Mouse (Mus musculus) limb, embryonic 11.5 days (tissue): Measurements from ENCODE around the gene Reg4. TPM values are rescaled to one million over a fixed set of nuclear protein-coding genes. Genes with fewer than 3 reads are reported as not detected.

ENCODE experiments used
- ATAC-seq: fragments of 200-750 bp; cut with Nextera tagmentation; 2 replicates; pipeline ENCODE4 v1.8.0; 2017; ENCODE audit warnings: low read depth; ENCODE audit not compliant: insufficient number of reproducible peaks, low FRiP score, low TSS enrichment
- DNase-seq: peaks from one replicate; pipeline ENCODE4 v3.0.0-alpha.2; 2015; ENCODE audit warnings: low spot score
- H3K27ac ChIP-seq: fragments of 300-500 bp; sonication (generic); replicated peaks from 2 replicates; pipeline ENCODE4 v1.5.1; 2014; ENCODE audit warnings: low read depth, mild to moderate bottlenecking, low read length
- H3K27me3 ChIP-seq: fragments of 300-500 bp; sonication (generic); 2 replicates; pipeline ENCODE4 v1.6.1; 2014; ENCODE audit warnings: mild to moderate bottlenecking, low read length, mixed read lengths; ENCODE audit not compliant: control insufficient read depth, insufficient read depth
- H3K36me3 ChIP-seq: fragments of 300-500 bp; sonication (generic); 2 replicates; pipeline ENCODE4 v1.6.1; 2014; ENCODE audit warnings: mild to moderate bottlenecking, low read length, moderate library complexity, mixed read lengths; ENCODE audit not compliant: control insufficient read depth, insufficient read depth
- H3K4me1 ChIP-seq: fragments of 300-500 bp; sonication (generic); 2 replicates; pipeline ENCODE4 v1.6.1; 2014; ENCODE audit warnings: low read length, mixed read lengths; ENCODE audit not compliant: control insufficient read depth, insufficient read depth
- H3K4me2 ChIP-seq: fragments of 300-500 bp; sonication (generic); 2 replicates; pipeline ENCODE4 v1.6.1; 2014; ENCODE audit warnings: low read depth, mild to moderate bottlenecking, moderate library complexity; ENCODE audit not compliant: severe bottlenecking
- H3K4me3 ChIP-seq: fragments of 300-500 bp; sonication (generic); 2 replicates; pipeline ENCODE4 v1.5.1; 2014; ENCODE audit warnings: low read depth, low read length
- H3K9ac ChIP-seq: fragments of 300-500 bp; sonication (generic); 2 replicates; pipeline ENCODE4 v1.6.1; 2014; ENCODE audit warnings: mild to moderate bottlenecking, low read length
- H3K9me3 ChIP-seq: fragments of 300-500 bp; sonication (generic); 2 replicates; pipeline ENCODE4 v1.6.1; 2016; ENCODE audit warnings: low read length; ENCODE audit not compliant: control insufficient read depth
- WGBS: fragments of 180-500 bp; shearing (Covaris S2); extraction: QIAGEN DNeasy Blood & Tissue Kit; methylation state at CpG from one replicate; pipeline ENCODE4 v1.1.7; 2014; 5-methylcytosine and 5-hydroxymethylcytosine counted together
- polyA plus RNA-seq: library from polyadenylated mRNA; unstranded; fragments of >200 nt; fragmentation: Nextera tagmentation; extraction: Ambion mirVana; gene quantifications from 2 replicates; pipeline ENCODE4 v1.2.1, GENCODE M21; 2014

The Reg4 gene
- polyA plus RNA-seq, 1 experiment from 2014 or later, result not detected

DNA sequence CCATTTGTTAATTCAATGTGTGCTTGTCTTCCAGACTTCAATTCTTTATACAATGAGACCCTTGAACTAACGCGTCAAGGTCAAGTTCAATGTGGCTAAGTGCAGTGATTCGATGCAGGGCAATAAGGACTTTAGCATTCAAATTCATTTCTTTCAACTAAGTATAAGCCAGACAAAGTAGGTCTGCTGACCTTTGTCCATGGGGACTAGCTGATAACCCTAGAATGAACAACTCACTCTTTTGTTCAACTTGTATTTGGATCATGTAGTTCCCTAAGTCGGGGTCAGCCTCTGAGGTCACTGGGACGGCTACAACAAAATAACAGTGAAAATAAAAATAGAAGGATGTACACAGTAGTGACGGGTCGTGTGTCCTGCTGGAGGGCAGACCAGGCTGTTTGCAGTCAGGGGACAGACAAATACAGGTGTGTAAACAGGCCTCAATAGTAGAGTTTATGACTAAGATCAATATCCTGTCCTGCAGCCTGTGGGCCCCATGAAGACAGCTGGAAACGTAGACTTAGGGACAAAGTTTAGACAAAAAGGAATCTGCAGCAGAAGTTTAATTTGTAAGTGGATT, 20.6 kb downstream of the Reg4 start:
- H3K27ac ChIP-seq, result no peak overlapping the region
- no peak overlapping the region for H3K9ac ChIP-seq
- H3K4me1 ChIP-seq, result no peaks in the 10 kb centered on the region
- H3K36me3 ChIP-seq, result no peaks in the 10 kb centered on the region
- WGBS, result 78% methylated on average over 8 of the region's 8 CpGs
- ATAC-seq, result no peak
- no peak overlapping the region for H3K4me3 ChIP-seq
- H3K4me2 ChIP-seq, result no peak overlapping the region
- DNase-seq, result no peak
- H3K27me3 ChIP-seq, result no peaks in the 10 kb centered on the region
- no peaks in the 10 kb centered on the region for H3K9me3 ChIP-seq

DNA sequence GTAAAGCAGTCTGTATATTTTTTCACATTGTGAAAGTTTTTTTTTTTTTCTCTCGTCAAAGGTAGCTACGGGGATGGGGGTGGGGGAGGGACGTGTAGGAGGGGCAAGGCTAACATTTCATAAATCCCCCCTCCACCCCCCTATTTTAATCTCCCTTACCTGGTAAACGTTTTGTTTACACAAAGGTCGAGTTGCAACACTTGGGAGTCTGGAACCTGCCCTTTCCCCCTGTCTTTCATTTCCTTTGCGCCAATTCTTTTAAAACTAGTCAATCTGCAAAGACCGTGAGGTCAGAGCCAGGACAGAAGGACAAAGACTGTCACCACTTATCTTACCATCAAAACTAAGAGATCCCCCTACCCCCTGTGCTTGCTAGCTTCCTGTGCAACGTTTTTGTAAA, 23.9 kb downstream of the Reg4 start:
- no peak for DNase-seq
- 38% methylated on average over 8 of the region's 8 CpGs for WGBS
- Histone ChIP-seq H3K4me1 (no peaks in the 10 kb centered on the region), H3K27ac (no peak overlapping the region), H3K9me3 (no peaks in the 10 kb centered on the region), H3K4me2 (no peak overlapping the region), H3K27me3 (no peaks in the 10 kb centered on the region), H3K9ac (no peak overlapping the region), H3K4me3 (no peak overlapping the region), H3K36me3 (no peaks in the 10 kb centered on the region)
- no peak for ATAC-seq

DNA sequence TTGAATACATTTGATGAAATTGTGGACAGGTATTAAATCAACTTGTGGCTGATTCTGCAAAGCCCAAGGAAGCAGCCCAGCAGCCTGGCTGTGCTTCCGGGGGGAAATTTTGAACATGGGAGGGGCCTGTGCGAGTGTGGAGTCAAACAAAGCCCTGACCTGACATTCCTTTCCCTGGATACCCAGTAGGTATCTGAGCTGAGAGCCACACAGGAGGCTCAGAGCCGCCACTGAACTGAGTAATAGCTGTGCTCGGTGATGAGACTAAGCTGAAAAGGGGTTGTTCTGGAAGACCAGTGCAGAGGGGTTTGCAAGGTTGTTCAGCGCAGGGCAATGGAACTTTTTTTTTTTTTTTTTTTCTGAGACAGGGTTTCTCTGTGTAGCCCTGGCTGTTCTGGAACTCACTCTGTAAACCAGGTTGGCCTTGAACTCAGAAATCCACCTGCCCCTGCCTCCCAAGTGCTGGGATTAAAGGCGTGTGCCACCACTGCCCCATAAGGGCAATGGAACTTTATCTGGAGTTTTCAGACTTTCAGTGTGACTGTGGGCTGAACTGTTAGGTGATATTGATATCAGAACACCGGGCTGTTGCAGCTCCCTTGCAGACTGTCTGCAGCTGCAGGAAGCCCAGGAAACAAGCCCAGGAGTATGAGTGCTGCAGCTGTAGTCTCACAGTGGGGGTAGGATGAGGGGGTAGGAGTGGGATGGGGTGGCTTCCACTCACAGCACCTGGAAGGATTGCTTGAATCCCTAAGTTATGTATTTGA, 25.2 kb downstream of the Reg4 start:
- ATAC-seq (no peak), DNase-seq (no peak)
- no peak overlapping the region for H3K4me3 ChIP-seq
- WGBS, result 61% methylated on average over 7 of the region's 7 CpGs
- no peak overlapping the region for H3K4me2 ChIP-seq
- H3K36me3 ChIP-seq, result no peaks in the 10 kb centered on the region
- no peaks in the 10 kb centered on the region for H3K4me1 ChIP-seq
- no peaks in the 10 kb centered on the region; the same call in 1 of the 2 replicates for H3K9me3 ChIP-seq
- H3K9ac ChIP-seq, result no peak overlapping the region
- no peaks in the 10 kb centered on the region for H3K27me3 ChIP-seq
- no peak overlapping the region for H3K27ac ChIP-seq

DNA sequence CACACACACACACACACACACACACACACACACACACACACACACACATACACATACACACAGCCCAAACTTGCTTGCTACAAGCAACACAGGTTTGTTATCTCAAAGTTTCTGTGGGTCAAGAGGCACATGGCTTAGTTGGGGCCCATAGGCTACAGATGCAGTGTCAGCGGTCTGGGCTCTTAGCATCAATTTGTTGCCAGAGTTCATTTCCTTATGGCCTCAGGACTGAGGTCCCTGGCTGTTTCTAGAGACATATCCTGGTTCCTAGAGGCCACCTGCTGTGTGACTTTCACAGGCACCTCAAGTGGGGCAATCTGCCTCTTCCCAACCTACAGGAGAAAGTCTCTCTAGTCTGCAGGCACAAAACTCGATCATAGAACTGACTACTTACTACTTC, 27.4 kb downstream of the Reg4 start:
- H3K9ac ChIP-seq, result no peak overlapping the region
- DNase-seq, result no peak
- H3K9me3 ChIP-seq, result no peaks in the 10 kb centered on the region; the same call in 1 of the 2 replicates
- H3K36me3 ChIP-seq, result no peaks in the 10 kb centered on the region
- no peak overlapping the region for H3K4me3 ChIP-seq
- H3K4me2 ChIP-seq, result no peak overlapping the region
- H3K27ac ChIP-seq, result no peak overlapping the region
- 92% methylated on average over 2 of the region's 2 CpGs for WGBS
- H3K4me1 ChIP-seq, result no peaks in the 10 kb centered on the region
- ATAC-seq, result no peak
- H3K27me3 ChIP-seq, result no peaks in the 10 kb centered on the region

DNA sequence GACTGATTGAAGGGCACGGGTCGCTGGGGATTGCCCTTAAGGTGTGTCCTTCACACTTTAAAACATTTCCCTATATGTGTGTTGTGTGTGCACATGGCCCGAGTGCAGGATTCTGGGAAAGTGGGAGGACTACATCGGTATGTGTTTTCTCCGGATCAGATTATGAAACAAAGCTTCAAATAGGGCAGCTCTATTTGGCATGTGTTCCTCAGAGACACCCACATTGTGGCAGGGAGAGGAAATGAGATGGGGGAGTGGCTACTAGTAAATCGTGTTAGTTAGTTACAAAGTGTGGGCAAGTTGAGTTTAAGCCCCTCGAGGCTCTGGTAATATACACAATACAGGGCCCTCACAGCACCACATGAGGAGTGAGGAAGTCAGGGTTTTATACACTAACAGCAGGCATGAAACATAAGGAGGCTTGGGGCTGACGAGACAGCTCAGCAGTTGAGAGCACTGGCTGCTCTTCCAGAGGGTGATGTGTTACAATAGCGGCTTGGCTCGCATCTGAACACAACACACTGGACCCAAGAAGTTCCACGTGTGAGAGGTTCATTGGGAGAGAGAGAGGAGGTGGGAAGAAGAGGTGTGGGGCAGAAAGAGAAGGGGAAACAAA, 28.0 kb downstream of the Reg4 start:
- no peaks in the 10 kb centered on the region for H3K27me3 ChIP-seq
- no peak overlapping the region for H3K4me3 ChIP-seq
- H3K36me3 ChIP-seq, result no peaks in the 10 kb centered on the region
- H3K9me3 ChIP-seq, result no peaks in the 10 kb centered on the region; the same call in 1 of the 2 replicates
- no peaks in the 10 kb centered on the region for H3K4me1 ChIP-seq
- no peak for ATAC-seq
- no peak overlapping the region for H3K9ac ChIP-seq
- WGBS, result 82% methylated on average over 11 of the region's 11 CpGs
- DNase-seq, result no peak
- H3K27ac ChIP-seq, result no peak overlapping the region
- no peak overlapping the region for H3K4me2 ChIP-seq

DNA sequence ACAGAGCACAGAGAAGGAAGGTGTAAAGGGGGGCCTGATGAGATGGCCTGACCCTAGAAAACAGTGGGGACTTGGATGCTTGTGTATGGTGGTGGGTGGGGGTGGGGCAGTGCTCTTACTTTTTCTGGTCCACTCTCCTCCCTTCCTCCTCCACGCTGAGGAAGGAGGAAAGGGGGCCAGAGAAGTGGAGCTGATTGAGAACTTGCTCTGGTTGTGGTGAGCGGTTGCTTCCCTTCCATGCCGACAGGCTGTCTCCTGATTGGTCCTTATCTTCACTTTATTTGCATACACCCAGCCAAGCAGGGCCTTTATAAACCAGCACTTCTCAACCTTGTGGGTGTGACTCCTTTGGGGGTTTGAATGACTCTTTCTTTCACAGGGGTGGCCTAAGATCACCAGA, 32.1 kb downstream of the Reg4 start:
- ATAC-seq, result no peak
- 93% methylated on average over 2 of the region's 3 CpGs for WGBS
- Histone ChIP-seq H3K9me3 (no peaks in the 10 kb centered on the region; the same call in 1 of the 2 replicates), H3K27me3 (no peaks in the 10 kb centered on the region), H3K9ac (no peak overlapping the region), H3K4me3 (no peak overlapping the region), H3K36me3 (no peaks in the 10 kb centered on the region), H3K4me2 (no peak overlapping the region), H3K4me1 (no peaks in the 10 kb centered on the region), H3K27ac (no peak overlapping the region)
- no peak for DNase-seq

DNA sequence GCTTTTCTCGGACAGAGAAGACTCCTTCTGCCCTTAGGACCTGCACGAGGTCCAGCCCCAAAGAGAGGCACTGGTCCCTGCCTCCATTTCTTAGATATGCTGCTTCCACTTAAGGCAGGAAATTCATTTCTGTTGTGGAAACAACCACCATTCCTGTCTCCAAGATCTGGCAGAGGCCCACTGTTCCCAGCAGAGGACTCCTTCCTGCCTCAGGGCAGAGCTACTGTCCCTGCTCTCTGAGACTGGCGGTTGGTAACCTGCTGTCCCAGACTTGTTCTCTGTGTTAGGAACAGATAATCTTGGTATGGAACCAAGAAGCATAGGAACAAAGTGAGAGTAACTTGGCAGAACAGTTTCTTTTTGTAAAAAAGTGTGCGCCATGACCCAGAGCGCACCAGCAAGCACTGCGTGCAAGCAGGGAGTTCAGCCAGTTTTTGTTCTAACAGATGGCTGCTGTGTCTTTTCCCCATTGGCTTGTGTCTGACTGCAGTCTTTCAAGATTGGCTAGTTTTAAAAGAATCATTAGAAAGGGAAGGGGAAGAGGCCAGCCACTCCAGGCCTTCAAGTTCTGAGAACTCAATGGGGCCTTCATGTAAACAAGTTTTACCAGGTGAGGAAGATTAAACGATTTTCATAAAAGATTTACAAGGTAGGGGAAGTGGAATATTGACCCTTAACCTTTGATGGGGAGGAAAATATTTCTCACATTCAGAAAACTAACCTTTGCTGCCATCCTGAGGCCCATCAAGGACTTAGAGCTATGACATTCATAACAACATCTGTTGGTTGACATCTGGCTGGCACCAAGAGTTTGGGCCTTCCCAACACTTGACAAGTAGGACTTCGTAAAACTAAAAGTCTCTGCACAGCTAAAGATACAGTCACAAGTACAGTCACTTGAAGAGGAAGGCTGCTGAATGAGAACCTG, 33.0 kb downstream of the Reg4 start:
- Histone ChIP-seq H3K27me3 (no peaks in the 10 kb centered on the region), H3K9me3 (no peaks in the 10 kb centered on the region; the same call in 1 of the 2 replicates), H3K27ac (no peak overlapping the region), H3K4me3 (no peak overlapping the region), H3K9ac (no peak overlapping the region), H3K4me1 (no peaks in the 10 kb centered on the region), H3K36me3 (no peaks in the 10 kb centered on the region), H3K4me2 (no peak overlapping the region)
- DNase-seq (no peak), ATAC-seq (no peak)
- 87% methylated on average over 8 of the region's 8 CpGs for WGBS

DNA sequence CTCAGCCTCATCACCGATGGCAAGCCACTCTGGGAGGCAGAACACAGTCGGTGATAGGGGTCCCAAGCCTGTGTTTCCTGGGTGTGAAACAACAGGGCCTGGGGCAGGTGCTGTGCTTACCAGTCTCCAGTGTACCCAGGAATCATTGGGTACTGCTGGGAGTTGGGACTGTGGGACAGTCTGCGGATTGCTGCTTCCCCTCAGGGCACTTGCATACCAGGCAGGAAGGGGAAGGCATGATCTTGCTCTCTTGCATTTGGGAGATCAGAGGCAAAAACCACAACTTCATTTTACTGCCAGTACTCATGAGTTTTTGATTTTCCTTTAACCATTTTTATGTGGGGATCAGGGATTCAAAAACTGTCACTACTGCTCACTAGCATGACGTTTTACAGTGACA, 36.8 kb downstream of the Reg4 start:
- H3K4me1 ChIP-seq, result no peaks in the 10 kb centered on the region
- no peak overlapping the region for H3K27ac ChIP-seq
- H3K9me3 ChIP-seq, result no peaks in the 10 kb centered on the region
- no peak for DNase-seq
- no peaks in the 10 kb centered on the region for H3K36me3 ChIP-seq
- no peak overlapping the region for H3K4me2 ChIP-seq
- no peaks in the 10 kb centered on the region for H3K27me3 ChIP-seq
- H3K4me3 ChIP-seq, result no peak overlapping the region
- ATAC-seq, result no peak
- H3K9ac ChIP-seq, result no peak overlapping the region
- WGBS, result 84% methylated on average over 4 of the region's 4 CpGs
